Mouse (Mus musculus): ENCODE results near the gene Gprc5d.

The Gprc5d gene

DNA sequence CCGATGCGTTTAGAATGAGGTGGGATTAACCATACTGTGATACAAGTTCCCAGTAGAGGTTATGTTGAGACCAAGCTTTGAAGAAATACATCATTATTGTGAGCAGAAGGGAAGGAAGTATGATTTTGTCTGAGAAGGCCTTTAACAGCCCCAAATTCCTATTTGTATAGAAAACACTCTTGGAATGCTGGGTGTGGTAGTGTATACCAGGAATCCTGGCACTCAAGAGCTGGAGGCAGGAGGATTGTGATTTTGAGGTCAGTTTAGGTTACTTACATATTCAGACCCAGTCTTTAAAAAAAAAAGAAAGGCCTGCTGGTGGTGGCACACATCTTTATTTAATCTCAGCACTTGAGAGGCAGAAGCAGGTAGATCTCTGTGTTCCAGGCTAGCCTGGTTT lies 47.7 kb downstream of the Gprc5d start:
- DNase-seq (ENCODE audit: low spot score): no peak

DNA sequence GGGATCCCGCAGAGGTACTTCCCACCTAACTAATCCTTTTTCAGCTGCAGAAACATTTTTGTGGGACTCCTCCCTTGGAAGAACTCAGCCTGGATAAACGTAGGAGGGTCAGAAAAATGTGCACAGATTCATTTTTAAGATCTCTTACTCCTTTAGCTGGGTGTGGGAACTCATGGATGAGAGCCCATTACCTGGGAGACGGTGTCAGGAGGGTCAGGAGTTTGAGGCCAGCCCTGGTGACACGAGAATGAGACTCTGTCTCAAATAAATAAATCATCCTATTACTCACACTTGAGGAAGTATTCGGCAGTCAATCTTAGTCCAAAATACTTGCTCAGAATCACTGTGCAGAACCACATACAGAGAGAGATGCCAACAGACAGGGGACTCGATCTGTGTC lies 48.2 kb downstream of the Gprc5d start:
- DNase-seq (ENCODE audit: low spot score): no peak

DNA sequence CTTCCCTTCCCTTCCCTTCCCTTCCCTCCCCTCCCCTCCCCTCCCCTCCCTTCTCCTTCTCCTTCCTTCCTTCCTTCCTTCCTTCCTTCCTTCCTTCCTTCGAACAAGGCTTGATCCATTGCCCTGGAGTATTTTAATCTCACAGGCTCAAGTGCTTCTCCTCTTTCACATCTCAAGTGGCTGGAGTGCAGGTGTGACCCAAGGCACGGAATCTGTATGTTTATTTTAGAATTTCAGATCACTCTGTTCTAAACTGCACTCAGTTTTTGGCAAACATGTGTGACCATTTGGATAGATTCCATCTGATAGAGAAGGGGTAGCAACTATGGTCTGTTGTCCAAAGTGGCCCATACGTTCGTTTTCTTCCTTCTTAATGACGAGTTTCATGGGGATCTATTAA lies 49.9 kb downstream of the Gprc5d start:
- DNase-seq (ENCODE audit: low spot score): no peak

DNA sequence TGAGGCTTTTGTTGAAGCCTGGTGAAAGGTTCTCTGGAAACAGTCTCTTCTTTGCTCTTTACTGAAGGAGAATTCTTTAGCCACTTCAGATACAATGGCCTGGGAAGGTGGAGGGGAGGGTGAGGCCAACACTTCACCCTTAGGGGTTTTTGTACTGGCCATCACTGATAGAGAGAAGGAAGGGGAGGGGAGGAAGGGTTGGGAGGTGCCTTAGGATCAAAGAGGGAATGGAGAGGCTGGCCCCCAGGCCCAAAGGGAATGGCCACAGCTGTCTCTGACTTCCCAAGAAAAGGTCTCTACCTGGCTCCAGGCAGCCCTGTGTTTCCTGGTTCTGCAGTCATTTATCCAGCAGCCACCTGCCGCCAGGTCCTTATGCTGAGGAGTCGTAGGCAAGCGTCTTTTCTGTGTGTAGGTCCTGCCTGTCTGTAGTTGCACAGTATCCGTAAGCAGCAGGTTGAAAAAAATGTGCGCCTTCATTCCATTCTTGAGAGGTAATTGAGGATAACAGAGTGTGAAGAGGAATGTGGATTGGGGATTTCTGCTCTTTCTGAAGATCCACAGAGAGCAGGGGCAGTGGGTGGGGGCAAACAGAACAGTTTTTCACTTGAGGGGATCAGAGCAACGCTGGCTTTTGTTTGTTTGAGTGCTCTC lies 51.2 kb downstream of the Gprc5d start:
- no peak for DNase-seq (ENCODE audit: low spot score)

DNA sequence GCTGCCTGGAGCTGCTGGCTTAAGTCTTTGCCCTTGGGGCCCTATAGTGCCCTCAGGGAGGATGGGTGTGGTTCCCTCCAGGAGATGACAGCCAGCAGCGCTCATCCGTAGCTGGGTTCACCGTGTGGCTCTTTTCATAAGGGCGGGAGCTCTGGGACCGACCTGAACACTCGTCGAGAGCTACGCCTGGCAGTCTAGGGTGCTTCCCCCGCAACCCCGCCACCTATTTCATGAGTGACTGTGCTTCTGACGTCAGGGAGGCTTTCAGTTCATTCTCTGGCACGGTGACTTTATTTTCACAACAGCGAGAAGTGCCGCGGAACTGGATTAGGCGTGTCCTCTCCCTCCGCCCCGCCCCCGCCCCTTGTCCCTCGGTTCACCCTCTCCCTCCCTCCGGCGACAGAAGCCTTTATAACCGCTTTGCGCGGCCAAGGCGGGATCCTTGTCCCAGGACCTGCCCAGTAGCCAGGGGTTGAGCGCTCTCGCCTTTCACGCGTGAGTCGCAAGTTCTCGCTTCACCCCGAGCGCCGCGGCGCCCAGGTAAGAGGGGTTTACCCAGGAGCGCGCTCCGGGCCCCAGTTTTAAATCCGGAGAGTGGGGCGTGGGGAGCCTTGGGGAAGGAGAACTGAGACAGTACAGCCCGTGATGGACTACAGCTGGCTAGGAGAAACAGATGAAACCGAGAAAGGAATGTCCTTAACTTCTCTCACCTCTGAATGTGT lies 52.7 kb downstream of the Gprc5d start, which contains the start of gene Gprc5a:
TSS of gene Gprc5a (plus strand) at position 416 of the 722 bp plus-strand sequence.
- peak; percentile 77 for DNase-seq (ENCODE audit: low spot score)

DNA sequence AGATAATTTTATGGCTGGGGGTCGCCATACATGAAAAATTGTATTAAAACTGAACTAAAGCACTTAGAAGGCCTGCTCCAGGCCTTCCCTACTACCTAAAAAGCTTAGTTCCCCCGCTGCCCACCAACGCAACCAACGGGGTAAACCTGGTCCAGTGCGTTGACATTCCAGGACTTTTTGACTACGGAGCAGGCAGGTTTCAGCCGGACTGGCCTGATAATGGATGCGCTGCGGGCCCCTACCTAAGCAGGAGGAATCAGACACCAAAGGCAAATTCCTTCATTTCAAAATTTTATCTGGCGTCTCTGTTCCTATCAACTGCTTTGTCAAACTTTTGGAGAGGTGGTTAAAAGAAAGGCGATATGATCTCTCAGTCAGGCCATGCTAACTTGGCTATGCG lies 53.5 kb downstream of the Gprc5d start:
- DNase-seq (ENCODE audit: low spot score): no peak

DNA sequence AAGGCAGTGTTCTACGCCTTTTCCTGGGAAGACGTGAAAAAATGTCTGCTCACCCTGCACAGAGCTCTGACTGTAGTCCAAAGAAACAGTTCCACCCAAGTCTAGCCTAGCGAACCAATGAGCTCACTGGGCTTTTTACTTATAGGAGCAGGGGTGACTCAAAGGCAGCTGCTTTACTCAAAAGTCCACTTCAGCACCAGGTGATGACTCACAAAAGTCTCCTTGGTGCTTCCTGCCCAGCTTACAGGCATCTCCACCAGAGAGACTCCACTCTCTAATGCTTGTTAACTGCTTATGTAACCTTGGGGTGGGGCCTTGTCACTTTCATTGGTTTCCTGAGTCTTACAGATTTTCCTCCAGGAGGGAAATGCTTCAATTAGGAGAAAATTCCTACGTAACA lies 57.4 kb downstream of the Gprc5d start:
- no peak for DNase-seq (ENCODE audit: low spot score)
